Mouse (Mus musculus) lung, postnatal 25 days (tissue): ENCODE measurements around the gene Oscar.
"Not testable (repeated sequence)": the region's sequence is repeated elsewhere in the genome, so short reads cannot be mapped to it uniquely, and the experiment has no call there.

Source experiments
- DNase-seq: peaks from one replicate; pipeline ENCODE4 v3.0.0; 2022; ENCODE audit warnings: low spot score

The Oscar gene

GRCm38 (mm10) chr7:3610437-3610836, 5.5 kb downstream of the Oscar start:
- no peak for DNase-seq

- DNase-seq = no peak
Observed at GRCm38 (mm10) chr7:3609082-3609481, 6.9 kb downstream of the Oscar start.

GRCm38 (mm10) chr7:3608668-3609067, 7.3 kb downstream of the Oscar start:
- no peak for DNase-seq

GRCm38 (mm10) chr7:3607391-3607790, 8.6 kb downstream of the Oscar start:
- no peak for DNase-seq

GRCm38 (mm10) chr7:3606798-3607197, 9.2 kb downstream of the Oscar start:
- DNase-seq = peak; percentile 38

GRCm38 (mm10) chr7:3601119-3601518, 14.8 kb downstream of the Oscar start:
- DNase-seq = peak; percentile 69

GRCm38 (mm10) chr7:3597755-3598154, 18.2 kb downstream of the Oscar start:
- not testable (repeated sequence) for DNase-seq

- peak; percentile 57 for DNase-seq
Observed at GRCm38 (mm10) chr7:3595146-3595545, 20.8 kb downstream of the Oscar start.

- DNase-seq = no peak
Observed at GRCm38 (mm10) chr7:3594686-3595085, 21.3 kb downstream of the Oscar start.

GRCm38 (mm10) chr7:3593855-3594254, 22.1 kb downstream of the Oscar start:
- DNase-seq = no peak

GRCm38 (mm10) chr7:3591534-3591933, 24.4 kb downstream of the Oscar start:
- DNase-seq = no peak

- DNase-seq = no peak
Observed at GRCm38 (mm10) chr7:3590550-3590949, 25.4 kb downstream of the Oscar start.

- no peak for DNase-seq
Observed at GRCm38 (mm10) chr7:3587292-3587691, 28.7 kb downstream of the Oscar start.

- DNase-seq = no peak
Observed at GRCm38 (mm10) chr7:3586255-3586654, 29.7 kb downstream of the Oscar start.

- no peak for DNase-seq
Observed at GRCm38 (mm10) chr7:3585763-3586162, 30.2 kb downstream of the Oscar start.

GRCm38 (mm10) chr7:3580029-3580428, 35.9 kb downstream of the Oscar start:
- no peak for DNase-seq

- no peak for DNase-seq
Observed at GRCm38 (mm10) chr7:3578952-3579546, 36.9 kb downstream of the Oscar start.

GRCm38 (mm10) chr7:3578196-3578595, 37.8 kb downstream of the Oscar start:
- DNase-seq = no peak

- DNase-seq = no peak
Observed at GRCm38 (mm10) chr7:3576354-3577124, 39.4 kb downstream of the Oscar start.

GRCm38 (mm10) chr7:3574216-3574615, 41.7 kb downstream of the Oscar start:
- DNase-seq = no peak

- DNase-seq = no peak
Observed at GRCm38 (mm10) chr7:3571847-3572246, 44.1 kb downstream of the Oscar start.

- DNase-seq = not testable (repeated sequence)
Observed at GRCm38 (mm10) chr7:3570580-3570979, 45.4 kb downstream of the Oscar start.

- no peak for DNase-seq
Observed at GRCm38 (mm10) chr7:3569725-3570124, 46.2 kb downstream of the Oscar start.

- no peak for DNase-seq
Observed at GRCm38 (mm10) chr7:3567336-3567735, 48.6 kb downstream of the Oscar start.
